Mouse (Mus musculus): ENCODE measurements at regions not wholly inside any gene's neighbourhood (a gene's known extent, or its start where the extent isn't known, plus 50 kb on each side); places are given as distances from the start of the nearest gene placed in this dataset.

- no peak for DNase-seq (ENCODE audit: low spot score in 2 of 2)
Observed at GRCm38 (mm10) chr3:16819218-16820122, 813.2 kb upstream of the Gm5150 start.

GRCm38 (mm10) chr3:16816814-16817213 lies 810.6 kb upstream of the Gm5150 start:
- peak in 1 of 2 experiments; percentile 45 for DNase-seq (ENCODE audit: low spot score in 2 of 2)

- no peak for DNase-seq (ENCODE audit: low spot score in 2 of 2)
Observed at GRCm38 (mm10) chr3:16816101-16816500, 809.9 kb upstream of the Gm5150 start.

GRCm38 (mm10) chr3:16810878-16811611 lies 804.8 kb upstream of the Gm5150 start:
- no peak for DNase-seq (ENCODE audit: low spot score in 2 of 2)

- no peak for DNase-seq (ENCODE audit: low spot score in 2 of 2)
Observed at GRCm38 (mm10) chr3:16803603-16804002, 797.4 kb upstream of the Gm5150 start.
